Mouse (Mus musculus): ENCODE measurements around the gene Tchh.
"Not testable (repeated sequence)": the region's sequence is repeated elsewhere in the genome, so short reads cannot be mapped to it uniquely, and the experiment has no call there.

The Tchh gene

DNA sequence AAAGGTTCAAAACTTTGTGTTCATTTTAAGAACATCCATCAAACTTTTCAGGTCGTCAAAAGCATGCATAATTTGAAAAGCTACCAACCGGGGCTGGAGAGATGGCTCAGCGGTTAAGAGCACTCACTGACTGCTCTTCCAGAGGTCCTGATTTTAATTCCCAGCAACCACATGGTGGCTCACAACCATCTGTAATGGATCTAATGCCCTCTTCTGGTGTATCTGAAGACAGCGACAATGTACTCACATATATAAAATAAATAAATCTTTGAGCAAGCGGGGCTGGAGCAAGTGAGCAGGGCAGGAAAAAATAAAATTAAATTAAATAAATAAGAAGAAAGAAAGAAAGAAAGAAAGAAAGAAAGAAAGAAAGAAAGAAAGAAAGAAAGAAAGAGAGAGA lies 52.6 kb downstream of the Tchh start:
- not testable (repeated sequence) for DNase-seq (ENCODE audit: low spot score in 2 of 2)

DNA sequence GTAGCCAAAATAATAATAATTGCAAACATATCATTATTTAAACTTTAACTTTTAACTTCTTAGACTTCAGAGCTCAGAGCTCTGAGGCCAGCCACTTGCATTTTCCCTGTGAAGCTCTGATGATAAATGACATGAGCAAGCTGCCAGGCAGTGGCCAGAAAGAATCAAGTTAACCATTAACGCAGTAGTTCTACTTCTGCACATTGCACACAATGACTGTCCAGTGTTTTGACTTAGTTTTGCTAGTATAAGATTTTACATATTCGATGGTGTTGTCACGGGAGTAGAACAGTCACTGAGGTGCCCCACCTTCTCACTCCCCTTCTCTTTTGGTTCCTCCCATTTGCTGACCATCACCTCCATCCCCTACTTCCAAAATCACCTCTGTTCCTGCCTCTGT lies 55.0 kb downstream of the Tchh start:
- DNase-seq (ENCODE audit: low spot score in 2 of 2): no peak

Data from spleen, postnatal 14 days (tissue).